Mouse (Mus musculus) MEL-GATA-1-ER (cell line): Measurements from ENCODE around the gene Syt7.

Experiments used
- DNase-seq: peaks from one replicate; pipeline ENCODE4 v3.0.0-alpha.2; 2012; ENCODE audit warnings: low read depth; ENCODE audit errors: extremely low read depth

The Syt7 gene

GRCm38 (mm10) chr19:10387660-10388059 is 1.2 kb upstream of the Syt7 start:
- DNase-seq: no peak

GRCm38 (mm10) chr19:10389391-10390098 is 655 bp downstream of the Syt7 start:
- no peak for DNase-seq

- no peak for DNase-seq
Measured at GRCm38 (mm10) chr19:10390099-10390680, 1.3 kb downstream of the Syt7 start.

- no peak for DNase-seq
Measured at GRCm38 (mm10) chr19:10391028-10391427, 2.1 kb downstream of the Syt7 start.

- no peak for DNase-seq
Measured at GRCm38 (mm10) chr19:10391995-10392394, 3.1 kb downstream of the Syt7 start.

GRCm38 (mm10) chr19:10393471-10393870 is 4.6 kb downstream of the Syt7 start:
- DNase-seq: no peak

GRCm38 (mm10) chr19:10393874-10394500 is 5.1 kb downstream of the Syt7 start:
- no peak for DNase-seq

GRCm38 (mm10) chr19:10395174-10395573 is 6.3 kb downstream of the Syt7 start:
- DNase-seq: no peak

- no peak for DNase-seq
Measured at GRCm38 (mm10) chr19:10396962-10397361, 8.1 kb downstream of the Syt7 start.

- no peak for DNase-seq
Measured at GRCm38 (mm10) chr19:10397479-10398153, 8.7 kb downstream of the Syt7 start.

GRCm38 (mm10) chr19:10398296-10398695 is 9.4 kb downstream of the Syt7 start:
- no peak for DNase-seq

- peak; percentile 39 for DNase-seq
Measured at GRCm38 (mm10) chr19:10402771-10403494, 14.0 kb downstream of the Syt7 start.

- DNase-seq: no peak
Measured at GRCm38 (mm10) chr19:10403593-10404380, 14.9 kb downstream of the Syt7 start.

GRCm38 (mm10) chr19:10404424-10404823 is 15.5 kb downstream of the Syt7 start:
- DNase-seq: no peak

- DNase-seq: no peak
Measured at GRCm38 (mm10) chr19:10404911-10405310, 16.0 kb downstream of the Syt7 start.

GRCm38 (mm10) chr19:10413701-10414242 is 24.9 kb downstream of the Syt7 start:
- no peak for DNase-seq

- no peak for DNase-seq
Measured at GRCm38 (mm10) chr19:10415508-10415907, 26.6 kb downstream of the Syt7 start.

GRCm38 (mm10) chr19:10416889-10417288 is 28.0 kb downstream of the Syt7 start:
- no peak for DNase-seq

- no peak for DNase-seq
Measured at GRCm38 (mm10) chr19:10417436-10417835, 28.5 kb downstream of the Syt7 start.
